Mouse (Mus musculus): Measurements from ENCODE around the gene Alox5ap. TPM values are rescaled to one million over a fixed set of nuclear protein-coding genes. Genes with fewer than 3 reads are reported as not detected.

Gene Alox5ap
- polyA plus RNA-seq, 1 experiment from 2014 or later = 9.3 TPM

DNA sequence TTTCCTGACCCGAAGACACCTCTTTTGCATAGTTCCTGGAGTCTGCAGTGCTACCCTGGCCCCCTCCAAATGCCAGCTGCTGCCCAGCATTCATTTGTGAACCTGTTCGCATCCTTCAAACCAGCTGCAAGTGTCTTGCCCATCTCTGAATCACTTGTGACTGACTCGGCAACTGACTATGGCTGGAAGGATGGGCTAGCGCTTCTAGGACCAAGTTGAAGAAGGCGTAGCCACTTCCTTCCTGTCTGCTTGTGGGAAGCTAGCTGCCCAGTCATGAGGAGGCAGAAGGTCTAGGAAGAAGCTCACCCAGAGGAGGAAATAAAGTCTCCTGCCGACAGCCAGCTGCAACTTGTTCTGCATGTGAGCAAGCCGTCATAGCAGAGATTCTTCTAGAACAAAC, 29.6 kb upstream of the Alox5ap start:
- H3K4me1 ChIP-seq (ENCODE audit: control insufficient read depth, insufficient read depth, low read length) = no peaks in the 10 kb centered on the region
- no peak for ATAC-seq
- no peak overlapping the region for H3K4me3 ChIP-seq (ENCODE audit: low read depth, low read length)
- H3K9ac ChIP-seq (ENCODE audit: low read depth, low read length) = no peak overlapping the region
- no peaks in the 10 kb centered on the region for H3K36me3 ChIP-seq (ENCODE audit: control insufficient read depth, insufficient read depth, low read length)
- no peak overlapping the region for H3K27ac ChIP-seq (ENCODE audit: low read length)
- no peaks in the 10 kb centered on the region for H3K9me3 ChIP-seq (replicated peaks; ENCODE audit: control insufficient read depth, low read length, poor library complexity, severe bottlenecking)
- no peaks in the 10 kb centered on the region for H3K27me3 ChIP-seq (ENCODE audit: control insufficient read depth, insufficient read depth, low read depth, low read length)
- H3K4me2 ChIP-seq (ENCODE audit: low read length) = no peak overlapping the region
- WGBS = 92% methylated on average over 7 of the region's 7 CpGs

DNA sequence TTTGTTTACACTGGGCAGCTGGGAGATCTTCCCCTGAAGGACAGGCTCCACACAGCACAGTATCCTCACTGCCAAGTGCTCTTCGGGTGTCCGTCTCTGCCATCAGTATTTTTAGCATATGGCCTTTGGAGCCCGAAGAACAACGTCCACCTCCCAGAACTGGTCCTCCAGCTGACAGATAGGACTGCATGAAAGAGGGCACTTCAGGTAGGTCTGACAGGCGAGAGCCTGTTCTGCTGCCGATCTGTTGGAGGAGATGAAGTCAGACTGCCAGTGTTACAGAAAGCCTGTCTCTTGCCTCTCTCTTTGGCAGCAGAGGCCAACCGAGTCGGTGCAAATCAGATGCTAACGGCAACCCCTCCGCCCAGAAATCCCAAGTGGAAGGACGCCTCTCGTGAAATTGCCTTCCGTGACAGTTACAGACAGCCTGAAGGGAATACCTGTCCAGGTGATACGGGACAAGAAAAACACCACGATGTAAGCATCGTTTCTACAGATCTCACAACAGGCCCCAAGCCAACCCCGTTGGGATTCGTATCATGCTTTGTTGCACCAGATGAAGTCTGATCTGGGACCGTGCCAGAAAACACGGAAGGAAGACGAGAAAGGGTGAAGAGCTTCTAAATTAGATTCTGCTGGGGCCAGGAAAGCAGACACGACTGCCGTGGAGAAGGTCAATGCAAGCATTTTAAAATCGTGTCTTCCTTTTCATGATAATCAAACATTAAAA, 27.2 kb upstream of the Alox5ap start:
- H3K4me3 ChIP-seq (ENCODE audit: low read depth, low read length) = no peak overlapping the region
- H3K27ac ChIP-seq (ENCODE audit: low read length) = no peak overlapping the region
- 0 out of 2 replicates have a peak, but pooled peaks cover 2% of the 10 kb centered on the region for H3K9me3 ChIP-seq (replicated peaks; ENCODE audit: control insufficient read depth, low read length, poor library complexity, severe bottlenecking)
- H3K4me2 ChIP-seq (ENCODE audit: low read length) = no peak overlapping the region
- no peaks in the 10 kb centered on the region for H3K36me3 ChIP-seq (ENCODE audit: control insufficient read depth, insufficient read depth, low read length)
- no peaks in the 10 kb centered on the region for H3K27me3 ChIP-seq (ENCODE audit: control insufficient read depth, insufficient read depth, low read depth, low read length)
- 80% methylated on average over 24 of the region's 24 CpGs for WGBS
- H3K4me1 ChIP-seq (ENCODE audit: control insufficient read depth, insufficient read depth, low read length) = no peaks in the 10 kb centered on the region
- no peak overlapping the region for H3K9ac ChIP-seq (ENCODE audit: low read depth, low read length)
- no peak for ATAC-seq

DNA sequence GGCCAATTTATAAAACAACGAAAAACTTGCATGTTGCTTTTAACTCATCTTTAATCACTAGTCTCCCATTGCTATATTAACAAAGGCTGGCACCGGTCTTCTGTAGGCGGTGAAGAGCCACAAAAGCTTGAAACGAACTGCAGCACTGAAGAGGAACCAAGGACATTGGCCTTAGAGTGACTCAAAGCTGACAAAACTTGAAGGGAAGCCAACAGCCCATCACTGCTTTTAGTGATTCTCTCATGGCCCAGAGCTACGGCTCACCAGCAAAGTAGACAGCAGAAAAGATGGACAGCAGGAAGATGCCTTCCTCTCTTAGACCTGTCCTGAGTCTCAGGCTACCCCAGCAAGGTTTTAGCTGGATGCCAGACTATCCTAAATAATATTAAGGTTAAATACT, 22.1 kb upstream of the Alox5ap start:
- H3K4me2 ChIP-seq (ENCODE audit: low read length) = no peak overlapping the region
- ATAC-seq = no peak
- no peaks in the 10 kb centered on the region for H3K27me3 ChIP-seq (ENCODE audit: control insufficient read depth, insufficient read depth, low read depth, low read length)
- peaks cover 8% of the 10 kb centered on the region for H3K4me1 ChIP-seq (ENCODE audit: control insufficient read depth, insufficient read depth, low read length)
- H3K9ac ChIP-seq (ENCODE audit: low read depth, low read length) = no peak overlapping the region
- no peak overlapping the region for H3K4me3 ChIP-seq (ENCODE audit: low read depth, low read length)
- H3K27ac ChIP-seq (ENCODE audit: low read length) = no peak overlapping the region
- H3K9me3 ChIP-seq (replicated peaks; ENCODE audit: control insufficient read depth, low read length, poor library complexity, severe bottlenecking) = 0 out of 2 replicates have a peak, but pooled peaks cover 2% of the 10 kb centered on the region
- WGBS = 92% methylated on average over 5 of the region's 5 CpGs
- H3K36me3 ChIP-seq (ENCODE audit: control insufficient read depth, insufficient read depth, low read length) = no peaks in the 10 kb centered on the region

DNA sequence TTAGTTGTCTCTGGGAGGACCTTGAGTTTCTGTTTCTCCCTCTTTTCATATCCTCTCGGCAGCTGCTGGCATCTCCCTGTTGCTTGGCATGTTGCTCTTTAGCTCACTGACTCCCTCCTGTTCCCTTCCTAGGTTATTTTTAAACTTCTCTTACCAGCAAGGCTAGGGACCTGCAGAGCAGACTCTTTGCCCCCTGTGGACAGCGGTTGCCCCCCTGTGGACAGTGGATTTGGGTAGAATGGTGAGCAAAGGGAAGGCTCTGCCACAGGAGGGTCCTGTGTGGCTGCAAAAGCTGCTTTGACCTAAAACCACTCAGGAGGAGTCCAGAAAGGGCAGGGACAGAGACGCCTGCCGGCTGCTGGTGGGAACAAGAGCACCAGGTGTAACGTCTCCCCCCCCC, 21.5 kb upstream of the Alox5ap start:
- Histone ChIP-seq H3K9ac (ENCODE audit: low read depth, low read length) (no peak overlapping the region), H3K9me3 (replicated peaks; ENCODE audit: control insufficient read depth, low read length, poor library complexity, severe bottlenecking) (0 out of 2 replicates have a peak, but pooled peaks cover 2% of the 10 kb centered on the region), H3K4me3 (ENCODE audit: low read depth, low read length) (no peak overlapping the region), H3K27me3 (ENCODE audit: control insufficient read depth, insufficient read depth, low read depth, low read length) (no peaks in the 10 kb centered on the region), H3K4me2 (ENCODE audit: low read length) (no peak overlapping the region), H3K27ac (ENCODE audit: low read length) (no peak overlapping the region), H3K4me1 (ENCODE audit: control insufficient read depth, insufficient read depth, low read length) (peaks cover 8% of the 10 kb centered on the region), H3K36me3 (ENCODE audit: control insufficient read depth, insufficient read depth, low read length) (no peaks in the 10 kb centered on the region)
- WGBS = 37% methylated on average over 4 of the region's 5 CpGs
- no peak for ATAC-seq

DNA sequence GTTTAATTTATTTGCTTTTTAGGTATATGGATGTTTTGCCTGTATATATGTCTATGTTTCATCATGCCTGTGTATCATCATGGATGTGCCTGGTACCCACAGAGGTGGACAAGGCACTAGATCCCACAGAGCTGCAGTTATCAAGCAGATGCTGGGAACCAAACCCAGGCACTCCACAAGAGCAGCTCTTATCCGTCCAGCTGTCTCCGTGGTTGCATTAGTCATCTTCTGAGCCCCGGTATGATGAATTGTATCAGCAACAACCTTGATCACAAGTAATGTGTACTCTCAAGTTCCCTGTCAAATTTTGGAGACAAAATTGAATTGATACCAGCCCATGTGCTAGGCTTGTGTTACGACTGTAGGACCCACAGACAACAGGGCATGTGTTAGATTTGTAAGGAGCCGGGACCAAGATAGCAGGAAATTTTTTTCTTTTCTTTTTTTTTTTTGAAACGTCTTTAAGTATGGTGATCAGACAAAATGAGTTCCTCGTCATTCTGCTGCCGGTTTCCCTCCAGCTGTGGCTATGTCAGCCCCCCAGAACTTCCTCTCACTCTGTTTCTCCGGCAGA, 19.1 kb upstream of the Alox5ap start:
- ATAC-seq = no peak
- Histone ChIP-seq H3K9me3 (replicated peaks; ENCODE audit: control insufficient read depth, low read length, poor library complexity, severe bottlenecking) (0 out of 2 replicates have a peak, but pooled peaks cover 2% of the 10 kb centered on the region), H3K27ac (ENCODE audit: low read length) (no peak overlapping the region), H3K27me3 (ENCODE audit: control insufficient read depth, insufficient read depth, low read depth, low read length) (no peaks in the 10 kb centered on the region), H3K4me3 (ENCODE audit: low read depth, low read length) (no peak overlapping the region), H3K9ac (ENCODE audit: low read depth, low read length) (no peak overlapping the region), H3K4me1 (ENCODE audit: control insufficient read depth, insufficient read depth, low read length) (peaks cover 8% of the 10 kb centered on the region), H3K36me3 (ENCODE audit: control insufficient read depth, insufficient read depth, low read length) (no peaks in the 10 kb centered on the region), H3K4me2 (ENCODE audit: low read length) (peak overlapping the region; percentile 40)
- 60% methylated on average over 9 of the region's 9 CpGs for WGBS

DNA sequence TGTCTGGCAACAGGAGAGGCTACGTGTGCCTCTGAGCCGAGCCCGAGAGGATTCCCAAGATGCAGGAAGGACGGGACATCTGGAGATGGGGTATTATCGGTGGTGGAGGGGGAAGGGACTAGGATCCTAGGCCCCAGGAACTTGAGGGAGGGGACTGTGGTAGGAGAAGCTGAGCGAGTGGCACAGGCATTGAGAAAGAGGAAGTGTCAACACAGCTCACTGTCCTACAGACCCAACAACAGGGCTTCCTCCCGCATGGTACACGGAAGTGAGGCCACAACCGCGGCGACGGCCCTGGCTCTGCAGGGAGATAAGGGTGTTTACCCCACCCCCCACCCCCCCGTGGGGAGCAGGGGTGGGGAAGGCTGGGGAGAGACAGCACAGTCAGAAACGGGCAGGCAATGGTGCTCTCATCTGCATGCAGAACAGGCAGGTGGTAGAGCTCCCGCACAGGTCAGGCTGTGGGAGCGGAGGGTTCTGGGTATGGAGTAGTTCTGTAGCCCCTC, 18.5 kb upstream of the Alox5ap start:
- WGBS = 23% methylated on average over 16 of the region's 16 CpGs
- no peaks in the 10 kb centered on the region for H3K36me3 ChIP-seq (ENCODE audit: control insufficient read depth, insufficient read depth, low read length)
- H3K9ac ChIP-seq (ENCODE audit: low read depth, low read length) = no peak overlapping the region
- peaks cover 8% of the 10 kb centered on the region for H3K4me1 ChIP-seq (ENCODE audit: control insufficient read depth, insufficient read depth, low read length)
- no peak overlapping the region for H3K27ac ChIP-seq (ENCODE audit: low read length)
- H3K9me3 ChIP-seq (replicated peaks; ENCODE audit: control insufficient read depth, low read length, poor library complexity, severe bottlenecking) = 0 out of 2 replicates have a peak, but pooled peaks cover 2% of the 10 kb centered on the region
- H3K4me2 ChIP-seq (ENCODE audit: low read length) = peak overlapping the region; percentile 40
- H3K4me3 ChIP-seq (ENCODE audit: low read depth, low read length) = peak overlapping the region; percentile 4; the same call in 1 of the 2 replicates
- ATAC-seq = peak; percentile 66
- no peaks in the 10 kb centered on the region for H3K27me3 ChIP-seq (ENCODE audit: control insufficient read depth, insufficient read depth, low read depth, low read length)

DNA sequence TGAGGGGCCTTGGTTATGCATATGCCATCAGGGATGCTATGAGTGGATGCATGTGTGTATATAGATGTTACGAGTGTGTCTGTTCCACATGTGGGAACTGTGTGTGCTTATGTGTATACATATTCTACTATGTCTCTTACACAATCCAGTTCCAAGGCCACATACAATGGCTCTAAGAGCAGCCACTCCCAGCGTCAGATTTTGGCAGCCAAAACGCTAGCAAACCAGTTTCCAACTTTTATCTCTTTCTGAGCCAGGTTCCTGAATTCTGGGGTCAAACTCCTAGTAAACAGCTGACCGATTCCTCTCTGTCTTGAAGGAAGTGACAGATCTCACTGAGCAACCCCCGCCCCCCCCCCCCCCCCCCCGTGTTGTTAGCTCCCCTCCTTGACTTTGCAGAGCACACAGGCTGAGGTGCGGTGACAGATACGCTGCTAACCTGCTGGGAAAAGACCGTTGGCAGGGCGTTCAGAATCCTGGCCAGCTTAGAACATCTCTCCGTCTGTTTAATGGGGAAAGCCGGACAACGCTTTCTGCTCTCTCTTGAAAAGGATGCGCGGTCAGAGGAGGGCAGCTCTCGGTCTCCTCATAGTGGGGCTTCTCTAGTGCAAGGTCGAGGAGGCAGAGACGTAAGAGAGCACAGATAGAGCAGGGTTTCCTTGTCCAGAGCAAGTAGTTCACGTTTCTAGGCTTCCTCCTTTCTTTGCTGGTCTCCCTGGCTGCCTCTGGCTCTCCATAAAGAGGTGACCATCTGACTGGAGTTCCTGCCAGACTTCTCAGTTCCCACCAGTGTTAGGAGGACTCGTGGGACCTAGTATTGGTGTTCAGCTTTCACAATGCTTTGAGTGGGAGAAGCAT, 17.3 kb upstream of the Alox5ap start:
- no peaks in the 10 kb centered on the region for H3K27me3 ChIP-seq (ENCODE audit: control insufficient read depth, insufficient read depth, low read depth, low read length)
- no peak for ATAC-seq
- H3K9me3 ChIP-seq (replicated peaks; ENCODE audit: control insufficient read depth, low read length, poor library complexity, severe bottlenecking) = no peaks in the 10 kb centered on the region
- no peak overlapping the region for H3K9ac ChIP-seq (ENCODE audit: low read depth, low read length)
- no peak overlapping the region for H3K4me2 ChIP-seq (ENCODE audit: low read length)
- whole genome bisulfite sequencing = 51% methylated on average over 18 of the region's 20 CpGs
- no peak overlapping the region for H3K4me3 ChIP-seq (ENCODE audit: low read depth, low read length)
- no peaks in the 10 kb centered on the region for H3K36me3 ChIP-seq (ENCODE audit: control insufficient read depth, insufficient read depth, low read length)
- H3K4me1 ChIP-seq (ENCODE audit: control insufficient read depth, insufficient read depth, low read length) = peaks cover 8% of the 10 kb centered on the region
- no peak overlapping the region for H3K27ac ChIP-seq (ENCODE audit: low read length)

DNA sequence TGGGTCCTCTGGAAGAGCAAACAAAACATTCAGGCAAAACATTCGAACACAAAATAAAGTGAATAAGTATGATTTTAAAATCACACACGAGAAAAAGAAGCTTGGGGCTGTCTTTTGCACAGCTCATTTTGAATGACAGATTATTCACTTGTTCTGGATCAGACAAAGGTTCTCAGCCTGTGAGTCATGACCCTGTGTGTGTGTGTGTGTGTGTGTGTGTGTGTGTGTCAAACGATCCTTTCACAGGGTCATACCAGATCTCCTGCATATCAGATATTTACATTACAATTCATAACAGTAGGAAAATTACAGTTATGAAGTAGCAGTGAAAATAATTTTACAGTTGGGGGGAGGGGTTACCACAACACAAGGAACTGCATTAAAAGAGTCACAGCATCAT, 12.3 kb upstream of the Alox5ap start:
- no peaks in the 10 kb centered on the region for H3K36me3 ChIP-seq (ENCODE audit: control insufficient read depth, insufficient read depth, low read length)
- no peak overlapping the region for H3K4me3 ChIP-seq (ENCODE audit: low read depth, low read length)
- no peak for ATAC-seq
- peaks cover under 1% of the 10 kb centered on the region; the same call in 1 of the 2 replicates for H3K4me1 ChIP-seq (ENCODE audit: control insufficient read depth, insufficient read depth, low read length)
- WGBS = 82% methylated on average over 3 of the region's 3 CpGs
- no peaks in the 10 kb centered on the region for H3K9me3 ChIP-seq (replicated peaks; ENCODE audit: control insufficient read depth, low read length, poor library complexity, severe bottlenecking)
- no peak overlapping the region for H3K27ac ChIP-seq (ENCODE audit: low read length)
- H3K4me2 ChIP-seq (ENCODE audit: low read length) = no peak overlapping the region
- H3K9ac ChIP-seq (ENCODE audit: low read depth, low read length) = no peak overlapping the region
- H3K27me3 ChIP-seq (ENCODE audit: control insufficient read depth, insufficient read depth, low read depth, low read length) = no peaks in the 10 kb centered on the region
